Mouse (Mus musculus): ENCODE measurements around the gene Kif26b. TPM values are rescaled to one million over a fixed set of nuclear protein-coding genes. Genes with fewer than 3 reads are reported as not detected.

Kif26b gene
- polyA plus RNA-seq, 1 experiment from 2014 or later: 0.10 TPM

- no peaks in the 10 kb centered on the region for H3K27me3 ChIP-seq
- WGBS (ENCODE audit: insufficient replicate concordance): 74% methylated on average over 4 of the region's 4 CpGs
- H3K36me3 ChIP-seq: no peaks in the 10 kb centered on the region
These were observed 140.0 kb downstream of the Kif26b start for GRCm38 (mm10) chr1:178668907-178669306.

GRCm38 (mm10) chr1:178673051-178673450 lies 144.1 kb downstream of the Kif26b start:
- H3K4me1 ChIP-seq (replicated peaks): peaks cover 9% of the 10 kb centered on the region
- no peak overlapping the region for H3K4me3 ChIP-seq (replicated peaks)
- H3K27me3 ChIP-seq: no peaks in the 10 kb centered on the region
- H3K9ac ChIP-seq: no peak overlapping the region
- ATAC-seq (ENCODE audit: low read depth) (no peak), DNase-seq (no peak)
- H3K9me3 ChIP-seq (replicated peaks): no peaks in the 10 kb centered on the region
- no peak overlapping the region for H3K4me2 ChIP-seq
- H3K27ac ChIP-seq: no peak overlapping the region
- WGBS (ENCODE audit: insufficient replicate concordance): 55% methylated on average over 7 of the region's 7 CpGs
- H3K36me3 ChIP-seq: no peaks in the 10 kb centered on the region

More at GRCm38 (mm10) chr1:178668907-178669306, 140.0 kb downstream of the Kif26b start:
- ATAC-seq (ENCODE audit: low read depth): no peak
- Histone ChIP-seq H3K4me1 (replicated peaks) (no peaks in the 10 kb centered on the region), H3K9me3 (replicated peaks) (no peaks in the 10 kb centered on the region), H3K4me3 (replicated peaks) (no peak overlapping the region), H3K4me2 (no peak overlapping the region), H3K27ac (no peak overlapping the region), H3K9ac (no peak overlapping the region)
- no peak for DNase-seq

- ATAC-seq (ENCODE audit: low read depth): no peak
- H3K4me1 ChIP-seq (replicated peaks): peaks cover 9% of the 10 kb centered on the region
These were observed 144.6 kb downstream of the Kif26b start for GRCm38 (mm10) chr1:178673506-178673905.

DNA sequence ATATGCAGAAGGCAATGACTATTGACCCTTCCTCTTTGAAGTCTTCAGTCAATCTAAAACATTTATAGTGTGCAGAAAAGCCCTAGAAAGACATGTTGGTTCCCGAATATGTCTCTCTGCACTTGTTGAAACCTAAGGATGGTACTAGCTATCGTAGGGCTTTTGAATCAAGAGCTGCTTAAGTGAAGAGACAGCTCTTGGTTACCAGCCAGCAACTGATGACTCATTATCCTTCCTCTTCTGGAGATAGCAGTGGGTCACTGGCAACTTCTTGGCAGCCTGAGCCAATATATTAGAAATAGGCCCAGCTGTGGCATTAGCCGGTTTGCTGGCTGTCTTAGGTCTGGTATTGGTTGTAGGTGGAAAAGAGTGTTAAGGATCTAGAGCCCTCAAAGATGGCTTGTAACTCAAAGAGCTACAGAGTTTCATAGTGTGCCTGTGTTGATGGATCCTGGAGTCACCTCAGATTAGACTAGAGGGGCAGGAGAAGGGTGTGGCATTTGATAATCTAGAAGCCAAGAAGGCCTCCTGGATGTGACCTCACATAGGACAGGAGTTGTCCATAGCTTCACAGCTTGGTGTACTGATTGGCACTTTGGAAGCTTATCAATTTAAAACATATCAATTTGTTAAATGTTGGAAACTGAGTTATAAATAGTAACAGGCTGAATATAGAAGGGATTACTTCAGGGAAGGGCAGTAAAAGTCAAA lies 146.8 kb downstream of the Kif26b start:
- 57% methylated on average over 3 of the region's 3 CpGs for WGBS (ENCODE audit: insufficient replicate concordance)
- peaks cover 9% of the 10 kb centered on the region for H3K4me1 ChIP-seq (replicated peaks)
- ATAC-seq (ENCODE audit: low read depth) (peak; percentile 68; the same call in 1 of the 2 replicates), DNase-seq (no peak)
- no peak overlapping the region for H3K4me2 ChIP-seq
- H3K9ac ChIP-seq: no peak overlapping the region
- no peak overlapping the region for H3K27ac ChIP-seq
- no peak overlapping the region for H3K4me3 ChIP-seq (replicated peaks)
- no peaks in the 10 kb centered on the region for H3K9me3 ChIP-seq (replicated peaks)
- no peaks in the 10 kb centered on the region for H3K36me3 ChIP-seq
- H3K27me3 ChIP-seq: no peaks in the 10 kb centered on the region

More at GRCm38 (mm10) chr1:178673506-178673905, 144.6 kb downstream of the Kif26b start:
- Histone ChIP-seq H3K4me2 (no peak overlapping the region), H3K9me3 (replicated peaks) (no peaks in the 10 kb centered on the region), H3K9ac (no peak overlapping the region), H3K27ac (no peak overlapping the region), H3K27me3 (no peaks in the 10 kb centered on the region), H3K36me3 (no peaks in the 10 kb centered on the region), H3K4me3 (replicated peaks) (no peak overlapping the region)
- no peak for DNase-seq
- 40% methylated on average over 2 of the region's 2 CpGs for WGBS (ENCODE audit: insufficient replicate concordance)

- Histone ChIP-seq H3K9ac (no peak overlapping the region), H3K4me3 (replicated peaks) (no peak overlapping the region), H3K27me3 (no peaks in the 10 kb centered on the region), H3K4me2 (no peak overlapping the region), H3K4me1 (replicated peaks) (peaks cover 9% of the 10 kb centered on the region), H3K27ac (no peak overlapping the region), H3K9me3 (replicated peaks) (no peaks in the 10 kb centered on the region), H3K36me3 (no peaks in the 10 kb centered on the region)
- no peak for ATAC-seq (ENCODE audit: low read depth)
- WGBS (ENCODE audit: insufficient replicate concordance): 77% methylated on average over 12 of the region's 12 CpGs
- DNase-seq: no peak
These were observed 148.2 kb downstream of the Kif26b start for GRCm38 (mm10) chr1:178677160-178677559.

- H3K4me1 ChIP-seq (replicated peaks): peaks cover 9% of the 10 kb centered on the region
- 62% methylated on average over 4 of the region's 4 CpGs for WGBS (ENCODE audit: insufficient replicate concordance)
These were observed 148.8 kb downstream of the Kif26b start for GRCm38 (mm10) chr1:178677630-178678221.

GRCm38 (mm10) chr1:178683631-178684030 lies 154.7 kb downstream of the Kif26b start:
- no peaks in the 10 kb centered on the region for H3K36me3 ChIP-seq
- 67% methylated on average over 10 of the region's 10 CpGs for WGBS (ENCODE audit: insufficient replicate concordance)
- H3K9me3 ChIP-seq (replicated peaks): no peaks in the 10 kb centered on the region
- DNase-seq (no peak), ATAC-seq (ENCODE audit: low read depth) (no peak)
- H3K27me3 ChIP-seq: no peaks in the 10 kb centered on the region
- H3K4me3 ChIP-seq (replicated peaks): no peak overlapping the region
- no peak overlapping the region for H3K9ac ChIP-seq
- H3K4me1 ChIP-seq (replicated peaks): no peaks in the 10 kb centered on the region
- no peak overlapping the region for H3K4me2 ChIP-seq
- no peak overlapping the region for H3K27ac ChIP-seq

More at GRCm38 (mm10) chr1:178677630-178678221, 148.8 kb downstream of the Kif26b start:
- H3K9me3 ChIP-seq (replicated peaks): no peaks in the 10 kb centered on the region
- no peak overlapping the region for H3K4me3 ChIP-seq (replicated peaks)
- H3K36me3 ChIP-seq: no peaks in the 10 kb centered on the region
- no peak for DNase-seq
- H3K9ac ChIP-seq: no peak overlapping the region
- no peak for ATAC-seq (ENCODE audit: low read depth)
- no peak overlapping the region for H3K4me2 ChIP-seq
- no peaks in the 10 kb centered on the region for H3K27me3 ChIP-seq
- no peak overlapping the region for H3K27ac ChIP-seq

- no peak overlapping the region for H3K4me3 ChIP-seq (replicated peaks)
- H3K4me2 ChIP-seq: no peak overlapping the region
- no peaks in the 10 kb centered on the region for H3K4me1 ChIP-seq (replicated peaks)
- H3K9ac ChIP-seq: no peak overlapping the region
- no peaks in the 10 kb centered on the region for H3K9me3 ChIP-seq (replicated peaks)
- ATAC-seq (ENCODE audit: low read depth) (no peak), DNase-seq (no peak)
- H3K27me3 ChIP-seq: no peaks in the 10 kb centered on the region
- 45% methylated on average over 8 of the region's 8 CpGs for WGBS (ENCODE audit: insufficient replicate concordance)
- H3K27ac ChIP-seq: no peak overlapping the region
- no peaks in the 10 kb centered on the region for H3K36me3 ChIP-seq
These were observed 156.2 kb downstream of the Kif26b start for GRCm38 (mm10) chr1:178684991-178685680.

DNA sequence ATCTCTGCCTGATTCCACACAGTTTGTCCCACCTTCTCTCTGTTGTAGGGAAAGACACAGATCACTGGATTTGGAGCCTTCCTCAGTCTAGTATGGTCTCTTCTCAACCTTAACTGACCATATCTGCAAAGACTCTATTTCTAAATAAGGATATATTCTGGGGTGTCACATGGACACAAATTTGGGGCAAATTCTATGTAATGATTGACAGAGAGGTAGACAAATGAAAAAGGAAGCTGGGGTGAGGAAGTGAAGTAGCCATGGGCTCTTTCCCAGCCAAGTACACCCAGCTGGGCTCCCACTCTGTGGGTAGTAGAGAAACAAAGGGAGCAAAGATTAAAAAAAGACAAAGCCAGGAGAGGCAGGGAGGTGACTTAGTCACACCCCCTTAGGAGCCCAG lies 158.0 kb downstream of the Kif26b start:
- Histone ChIP-seq H3K36me3 (no peaks in the 10 kb centered on the region), H3K27me3 (no peaks in the 10 kb centered on the region), H3K9ac (no peak overlapping the region), H3K27ac (no peak overlapping the region), H3K4me3 (replicated peaks) (no peak overlapping the region), H3K4me2 (no peak overlapping the region), H3K4me1 (replicated peaks) (no peaks in the 10 kb centered on the region), H3K9me3 (replicated peaks) (no peaks in the 10 kb centered on the region)
- no peak for ATAC-seq (ENCODE audit: low read depth)
- no peak for DNase-seq

- Histone ChIP-seq H3K27ac (no peak overlapping the region), H3K4me3 (replicated peaks) (no peak overlapping the region), H3K9ac (no peak overlapping the region), H3K4me2 (no peak overlapping the region), H3K4me1 (replicated peaks) (no peaks in the 10 kb centered on the region), H3K36me3 (no peaks in the 10 kb centered on the region), H3K27me3 (no peaks in the 10 kb centered on the region), H3K9me3 (replicated peaks) (no peaks in the 10 kb centered on the region)
- no peak for ATAC-seq (ENCODE audit: low read depth)
- no peak for DNase-seq
- 52% methylated on average over 4 of the region's 4 CpGs for WGBS (ENCODE audit: insufficient replicate concordance)
These were observed 160.6 kb downstream of the Kif26b start for GRCm38 (mm10) chr1:178689512-178689911.

DNA sequence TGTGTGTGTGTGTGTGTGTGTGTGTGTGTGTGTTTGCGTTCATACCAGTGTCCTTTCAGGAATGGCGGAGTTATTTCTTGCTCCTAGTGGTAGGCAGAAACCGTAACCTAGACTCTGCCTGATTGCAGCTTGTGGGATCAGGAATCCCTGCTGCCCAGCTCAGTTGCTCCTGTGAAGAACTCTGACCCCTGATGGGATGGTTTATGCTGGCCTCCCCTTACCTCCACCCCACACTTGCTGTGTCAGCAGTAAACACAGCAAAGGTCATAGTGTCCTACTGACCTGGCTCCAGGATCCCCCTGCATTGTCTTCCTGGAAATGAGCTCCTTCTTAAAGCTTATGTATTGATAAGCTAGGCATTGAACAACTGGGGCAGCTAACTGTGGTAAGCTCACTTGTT lies 162.8 kb downstream of the Kif26b start:
- Histone ChIP-seq H3K9me3 (replicated peaks) (no peaks in the 10 kb centered on the region), H3K4me3 (replicated peaks) (no peak overlapping the region), H3K4me1 (replicated peaks) (no peaks in the 10 kb centered on the region), H3K27ac (no peak overlapping the region), H3K4me2 (no peak overlapping the region), H3K27me3 (no peaks in the 10 kb centered on the region), H3K9ac (no peak overlapping the region), H3K36me3 (no peaks in the 10 kb centered on the region)
- 78% methylated on average over 3 of the region's 3 CpGs for WGBS (ENCODE audit: insufficient replicate concordance)
- DNase-seq (no peak), ATAC-seq (ENCODE audit: low read depth) (no peak)

Data from liver, embryonic 13.5 days (tissue).